Mouse (Mus musculus): Measurements from ENCODE around the gene Gm49388. TPM values are rescaled to one million over a fixed set of nuclear protein-coding genes. Genes with fewer than 3 reads are reported as not detected.
A peak's percentile ranks its signal among the peaks of the same experiment; 100 is the strongest.

The Gm49388 gene
- not detected in 2 replicates for polyA plus RNA-seq (2015; fragmentation: Nextera tagmentation; extraction: Ambion mirVana)

DNA sequence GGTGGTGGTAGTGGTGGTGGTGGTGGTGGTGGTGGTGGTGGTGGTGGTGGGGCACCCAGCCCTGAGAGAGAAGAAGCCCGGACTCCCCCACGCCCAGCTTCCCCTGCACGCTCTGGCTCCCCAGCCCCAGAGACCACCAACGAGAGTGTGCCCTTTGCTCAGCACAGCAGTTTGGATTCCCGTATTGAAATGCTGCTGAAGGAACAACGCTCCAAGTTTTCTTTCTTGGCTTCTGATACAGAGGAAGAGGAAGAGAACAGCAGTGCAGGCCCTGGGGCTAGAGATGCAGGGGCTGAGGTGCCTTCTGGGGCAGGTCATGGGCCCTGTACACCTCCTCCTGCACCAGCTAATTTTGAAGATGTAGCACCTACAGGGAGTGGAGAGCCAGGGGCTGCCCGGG, at the start of gene Gm49388:
Gene Gm49388 (plus strand): TSS at position 301 of the 400 bp plus-strand sequence.
- Histone ChIP-seq H3K36me3 (replicated peaks) (peaks cover 99% of the 10 kb centered on the region), H3K9me3 (replicated peaks) (no peaks in the 10 kb centered on the region)
- ATAC-seq (ENCODE audit: insufficient read depth), result no peak

DNA sequence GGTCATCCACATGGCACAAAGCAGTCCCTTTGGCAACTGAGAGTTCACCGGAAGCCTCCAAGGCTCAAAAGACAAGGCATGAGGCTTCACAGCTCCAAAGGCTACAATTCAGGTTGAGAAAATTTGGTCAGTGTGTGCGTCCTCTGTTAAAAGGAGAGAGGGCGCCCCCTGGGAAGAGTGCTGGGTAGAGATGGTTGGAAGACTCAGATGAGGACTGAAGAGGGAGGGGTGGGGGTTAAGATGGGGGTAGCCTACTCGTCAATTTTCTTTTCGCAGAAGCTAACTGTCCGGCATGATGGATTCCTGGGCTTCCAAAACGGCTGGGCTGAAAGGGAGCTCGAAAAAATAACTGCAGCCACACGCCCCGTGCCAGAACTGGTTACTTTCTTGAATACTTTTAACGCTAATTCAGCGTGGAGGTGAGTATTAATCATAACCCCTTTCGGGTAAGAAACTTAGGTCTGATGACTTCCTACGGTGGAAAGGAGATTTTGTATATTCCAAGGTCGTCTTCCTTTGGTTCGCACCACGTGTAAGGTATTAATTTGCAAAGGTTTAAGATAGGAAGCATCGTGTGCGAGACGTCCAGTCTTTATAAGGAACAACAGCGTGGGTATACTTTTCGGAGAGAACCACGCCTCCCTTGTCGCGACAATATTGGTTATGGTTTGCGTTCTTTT, 40.9 kb upstream of the Gm49388 start, which contains the start of gene Fbxl19:
Gene Fbxl19 (plus strand): TSS at position 178 of the 680 bp plus-strand sequence.
- H3K4me2 ChIP-seq, result peak within 1 kb of the TSS; percentile 93
- no peaks in the 10 kb centered on the region for H3K9me3 ChIP-seq (replicated peaks)
- H3K4me1 ChIP-seq (replicated peaks), result peaks cover 35% of the 10 kb centered on the region
- no peak for ATAC-seq (ENCODE audit: insufficient read depth)
- H3K27me3 ChIP-seq, result no peaks in the 10 kb centered on the region
- peak within 1 kb of the TSS; percentile 84 for H3K27ac ChIP-seq (replicated peaks)
- H3K4me3 ChIP-seq (replicated peaks), result peak within 1 kb of the TSS; percentile 81
- H3K9ac ChIP-seq, result peak within 1 kb of the TSS; percentile 68
- WGBS (ENCODE audit: insufficient replicate concordance), result under 1% methylated on average over 26 of the region's 26 CpGs
- H3K36me3 ChIP-seq (replicated peaks), result no peaks in the 10 kb centered on the region

More for the DNA sequence above, at the start of gene Gm49388:
- Histone ChIP-seq H3K27me3 (no peaks in the 10 kb centered on the region), H3K4me2 (no peak within 1 kb of the TSS), H3K4me1 (replicated peaks) (0 out of 2 replicates have a peak, but pooled peaks cover 2% of the 10 kb centered on the region), H3K4me3 (replicated peaks) (no peak within 1 kb of the TSS), H3K9ac (no peak within 1 kb of the TSS), H3K27ac (replicated peaks) (no peak within 1 kb of the TSS)
- WGBS (ENCODE audit: insufficient replicate concordance), result 77% methylated on average over 7 of the region's 7 CpGs

DNA sequence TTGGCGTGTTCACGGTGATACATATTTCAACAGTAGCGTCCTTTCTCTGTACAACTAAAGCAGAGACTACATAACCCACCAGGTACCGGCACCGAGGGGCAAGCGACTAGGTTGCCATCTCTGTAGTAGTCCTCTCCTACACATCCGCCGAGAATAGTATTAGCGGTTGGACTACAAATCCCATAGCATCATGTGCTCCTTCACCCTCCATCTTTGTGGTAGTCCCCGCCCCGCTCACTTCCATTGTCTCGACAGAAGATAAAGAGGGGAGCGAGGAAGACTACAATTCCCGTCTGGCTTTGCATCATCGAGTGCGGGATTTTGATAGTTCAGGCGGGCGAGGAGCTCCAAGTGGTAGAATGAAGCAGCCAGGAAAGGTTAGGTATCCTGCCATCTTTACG, 40.2 kb upstream of the Gm49388 start:
- peak; percentile 78 for ATAC-seq (ENCODE audit: insufficient read depth)

DNA sequence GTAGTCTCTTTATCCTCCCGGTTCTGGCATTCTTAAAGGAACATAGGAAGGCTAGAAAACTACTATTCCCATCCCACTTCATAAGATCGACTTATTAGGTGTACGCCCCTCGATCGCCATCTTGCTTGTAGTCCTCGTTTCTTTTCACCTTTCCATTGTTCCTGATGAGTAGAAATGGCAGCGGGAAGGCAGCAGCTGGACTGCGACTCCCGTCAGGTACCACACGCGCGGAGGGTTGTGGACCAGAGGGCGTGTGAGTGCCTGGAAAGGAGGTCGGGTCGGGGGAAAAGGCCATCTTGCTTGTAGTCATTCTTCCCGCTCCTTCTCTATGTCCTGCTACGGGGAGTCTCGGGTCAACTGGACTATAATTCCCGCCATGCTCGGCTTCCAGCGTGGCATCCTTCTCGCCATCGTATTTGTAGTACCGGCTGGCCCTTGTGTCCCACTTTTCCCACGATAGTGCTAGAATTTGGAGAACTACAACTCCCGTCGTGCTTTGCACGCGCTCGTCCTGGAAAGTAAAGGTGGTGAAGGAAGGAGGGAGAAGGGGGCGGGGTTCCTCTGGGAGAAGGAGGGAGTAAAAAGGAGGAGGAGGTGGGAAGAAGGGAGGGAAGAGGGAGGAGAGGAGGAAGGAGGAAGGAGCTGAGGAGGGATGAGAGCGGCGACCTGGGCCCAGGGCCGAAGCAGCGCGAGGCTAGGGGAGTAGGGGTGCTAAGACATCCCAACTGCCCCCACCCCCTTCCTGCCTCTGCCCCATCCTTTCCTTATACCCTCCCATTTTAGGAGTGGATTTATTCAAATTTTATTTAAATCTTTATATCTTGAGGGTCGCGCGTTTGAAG, 39.5 kb upstream of the Gm49388 start:
- Histone ChIP-seq H3K27me3 (no peaks in the 10 kb centered on the region), H3K4me2 (peak overlapping the region; percentile 93), H3K9me3 (replicated peaks) (no peaks in the 10 kb centered on the region), H3K4me1 (replicated peaks) (peaks cover 35% of the 10 kb centered on the region), H3K36me3 (replicated peaks) (peaks cover 8% of the 10 kb centered on the region; the same call in 1 of the 2 replicates), H3K27ac (replicated peaks) (peak overlapping the region; percentile 84), H3K4me3 (replicated peaks) (peak overlapping the region; percentile 81), H3K9ac (peak overlapping the region; percentile 68)
- ATAC-seq (ENCODE audit: insufficient read depth), result peak; percentile 73
- WGBS (ENCODE audit: insufficient replicate concordance), result under 1% methylated on average over 38 of the region's 39 CpGs

More for the DNA sequence above, 40.2 kb upstream of the Gm49388 start:
- Histone ChIP-seq H3K4me1 (replicated peaks) (peaks cover 35% of the 10 kb centered on the region), H3K27ac (replicated peaks) (peak overlapping the region; percentile 84), H3K9me3 (replicated peaks) (no peaks in the 10 kb centered on the region), H3K36me3 (replicated peaks) (peaks cover 4% of the 10 kb centered on the region; the same call in 1 of the 2 replicates), H3K4me3 (replicated peaks) (peak overlapping the region; percentile 81), H3K27me3 (no peaks in the 10 kb centered on the region), H3K4me2 (peak overlapping the region; percentile 93), H3K9ac (peak overlapping the region; percentile 68)
- WGBS (ENCODE audit: insufficient replicate concordance), result under 1% methylated on average over 19 of the region's 19 CpGs

- Histone ChIP-seq H3K9ac (peak overlapping the region; percentile 68), H3K36me3 (replicated peaks) (peaks cover 16% of the 10 kb centered on the region; the same call in 1 of the 2 replicates), H3K27me3 (no peaks in the 10 kb centered on the region), H3K4me1 (replicated peaks) (peaks cover 35% of the 10 kb centered on the region), H3K27ac (replicated peaks) (0 out of 2 replicates have a peak overlapping the region, but pooled peaks have one; percentile 11), H3K4me2 (peak overlapping the region; percentile 93), H3K9me3 (replicated peaks) (no peaks in the 10 kb centered on the region), H3K4me3 (replicated peaks) (peak overlapping the region; percentile 81)
- under 1% methylated on average over 56 of the region's 62 CpGs for WGBS (ENCODE audit: insufficient replicate concordance)
- ATAC-seq (ENCODE audit: insufficient read depth), result no peak; the same call in 1 of the 2 replicates
Observed at GRCm38 (mm10) chr7:127746494-127747491, 38.6 kb upstream of the Gm49388 start.

DNA sequence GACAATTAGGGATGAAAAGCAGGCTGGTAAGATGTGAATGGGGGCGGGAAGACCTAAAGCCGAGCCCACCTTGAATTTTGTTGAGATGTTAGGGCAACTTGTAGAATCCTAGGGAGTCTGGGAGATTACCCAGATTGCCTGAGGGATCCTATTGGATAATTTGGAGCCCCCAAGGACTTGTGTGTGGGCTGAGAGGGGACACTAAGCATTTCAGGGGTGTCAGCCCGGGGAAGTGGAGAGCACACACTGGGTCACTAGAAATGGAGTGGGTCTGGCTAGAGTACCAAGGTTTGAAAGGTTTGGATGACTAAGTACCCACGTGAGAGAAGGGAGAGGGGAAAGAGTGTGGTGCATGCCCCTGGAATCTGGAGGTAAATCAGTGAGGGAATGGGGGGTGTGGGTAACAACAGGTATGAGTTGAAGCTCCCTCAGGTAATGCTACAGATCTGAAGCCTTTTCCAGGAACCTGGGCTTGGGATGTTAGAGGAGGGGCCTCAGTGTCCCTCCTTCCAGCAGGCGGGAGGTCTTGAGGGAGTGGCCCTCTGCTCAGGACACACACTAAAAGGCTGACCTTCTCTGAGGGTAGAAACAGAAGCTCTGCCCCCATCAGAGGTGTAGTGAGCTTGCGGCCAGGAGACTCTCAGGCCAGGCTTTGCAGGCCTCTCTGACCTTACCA, 37.7 kb upstream of the Gm49388 start:
- Histone ChIP-seq H3K4me3 (replicated peaks) (peak overlapping the region; percentile 81; the same call in 1 of the 2 replicates), H3K4me2 (peak overlapping the region; percentile 93), H3K27me3 (no peaks in the 10 kb centered on the region), H3K4me1 (replicated peaks) (peaks cover 35% of the 10 kb centered on the region), H3K9me3 (replicated peaks) (no peaks in the 10 kb centered on the region), H3K36me3 (replicated peaks) (peaks cover 20% of the 10 kb centered on the region), H3K27ac (replicated peaks) (no peak overlapping the region), H3K9ac (no peak overlapping the region)
- no peak for ATAC-seq (ENCODE audit: insufficient read depth)
- 63% methylated on average over 6 of the region's 6 CpGs for WGBS (ENCODE audit: insufficient replicate concordance)

GRCm38 (mm10) chr7:127748235-127748560, 37.2 kb upstream of the Gm49388 start:
- peaks cover 20% of the 10 kb centered on the region for H3K36me3 ChIP-seq (replicated peaks)
- 90% methylated on average over 28 of the region's 28 CpGs for WGBS (ENCODE audit: insufficient replicate concordance)
- H3K9me3 ChIP-seq (replicated peaks), result no peaks in the 10 kb centered on the region
- no peaks in the 10 kb centered on the region for H3K27me3 ChIP-seq
- H3K9ac ChIP-seq, result no peak overlapping the region
- ATAC-seq (ENCODE audit: insufficient read depth), result no peak
- H3K4me2 ChIP-seq, result no peak overlapping the region
- no peak overlapping the region for H3K4me3 ChIP-seq (replicated peaks)
- peaks cover 35% of the 10 kb centered on the region for H3K4me1 ChIP-seq (replicated peaks)
- no peak overlapping the region for H3K27ac ChIP-seq (replicated peaks)

GRCm38 (mm10) chr7:127750131-127751127, 35.0 kb upstream of the Gm49388 start:
- Histone ChIP-seq H3K27ac (replicated peaks) (no peak overlapping the region), H3K4me2 (no peak overlapping the region), H3K4me1 (replicated peaks) (peaks cover 17% of the 10 kb centered on the region), H3K4me3 (replicated peaks) (no peak overlapping the region), H3K9me3 (replicated peaks) (no peaks in the 10 kb centered on the region), H3K27me3 (no peaks in the 10 kb centered on the region), H3K36me3 (replicated peaks) (peaks cover 20% of the 10 kb centered on the region), H3K9ac (no peak overlapping the region)
- ATAC-seq (ENCODE audit: insufficient read depth), result no peak
- 74% methylated on average over 19 of the region's 19 CpGs for WGBS (ENCODE audit: insufficient replicate concordance)

DNA sequence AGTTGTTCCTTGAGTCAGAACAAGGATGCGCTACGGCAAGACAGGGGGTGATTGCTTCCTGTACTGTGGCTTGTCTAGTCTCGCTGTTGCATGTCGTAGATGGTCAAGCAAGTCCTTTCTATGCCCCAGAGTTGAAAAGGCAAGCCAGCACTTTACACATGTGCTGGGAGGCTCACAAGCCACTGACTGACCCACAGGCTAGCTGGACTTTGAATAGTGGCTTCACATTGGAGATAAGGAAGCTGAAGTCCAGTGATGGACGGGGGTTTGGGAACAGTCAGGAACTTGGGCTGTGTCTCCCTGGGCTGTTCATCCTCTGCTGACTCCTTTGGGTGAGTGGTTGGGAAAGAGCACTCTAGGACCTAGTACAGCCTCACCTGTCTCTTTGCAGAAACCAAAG, 33.8 kb upstream of the Gm49388 start:
- Histone ChIP-seq H3K9me3 (replicated peaks) (no peaks in the 10 kb centered on the region), H3K27me3 (no peaks in the 10 kb centered on the region), H3K4me3 (replicated peaks) (no peak overlapping the region), H3K4me2 (no peak overlapping the region), H3K4me1 (replicated peaks) (peaks cover 10% of the 10 kb centered on the region), H3K36me3 (replicated peaks) (peaks cover 20% of the 10 kb centered on the region), H3K27ac (replicated peaks) (no peak overlapping the region), H3K9ac (no peak overlapping the region)
- ATAC-seq (ENCODE audit: insufficient read depth), result no peak
- WGBS (ENCODE audit: insufficient replicate concordance), result 81% methylated on average over 5 of the region's 5 CpGs
